Mouse (Mus musculus) cortical plate, adult 2 months (tissue): Measurements from ENCODE around the gene Tubgcp3.

Source experiments
- CTCF ChIP-seq: fragments of 200-500 bp; IDR thresholded peaks from 2 replicates; pipeline ENCODE4 v1.5.1; 2011; ENCODE audit warnings: mild to moderate bottlenecking, control low read depth, low read length; ENCODE audit not compliant: insufficient read depth; ENCODE audit errors: extremely low read depth
- POLR2A ChIP-seq: fragments of 200-500 bp; IDR thresholded peaks from 2 replicates; pipeline ENCODE4 v1.6.1; 2011; ENCODE audit warnings: mild to moderate bottlenecking, low read length, control low read depth; ENCODE audit not compliant: insufficient read depth; ENCODE audit errors: extremely low read depth

GRCm38 (mm10) chr8:12608810-12609209 lies 63.2 kb downstream of the Tubgcp3 start:
- no peak for TF ChIP-seq POLR2A
- no peak for TF ChIP-seq CTCF
